16 mouse cellular contexts compared by ENCODE assay signal in genomic region chr5:142989167-142989566, GRCm38 (mm10). TPM values are rescaled to one million over a fixed set of nuclear protein-coding genes. Genes with fewer than 3 reads are reported as not detected.
DNase-seq lines count a peak whose midpoint lies in the region; ATAC-seq lines count a peak whose summit lies in the region.
"Had no signal": no experiment of that assay in that cellular context is flagged by ENCODE, and none has a peak within 500 bp of the region (broad histone marks: within the 10 kb centered on the region; RNA-seq: fewer than 3 reads in every experiment).

No protein-coding gene starts in this region.

- H3K4me2 ChIP-seq in embryonic facial prominence, embryonic 12.5 days (replicated peaks), result no peak overlapping the region
- H3K4me2 ChIP-seq in forebrain, embryonic 14.5 days (ENCODE audit: low read length), result no peak overlapping the region
- H3K4me2 ChIP-seq: forebrain, embryonic 13.5 days; heart, embryonic 13.5 days; hindbrain, embryonic 12.5 days; intestine, embryonic 15.5 days had no signal

- no peaks in the 10 kb centered on the region for H3K27me3 ChIP-seq in embryonic facial prominence, embryonic 12.5 days
- H3K27me3 ChIP-seq in embryonic facial prominence, embryonic 10.5 days (replicated peaks; ENCODE audit: low read depth, poor library complexity, severe bottlenecking), result no peaks in the 10 kb centered on the region
- no peaks in the 10 kb centered on the region for H3K27me3 ChIP-seq in forebrain, embryonic 14.5 days (replicated peaks; ENCODE audit: control insufficient read depth, insufficient read depth, low read length)
- H3K27me3 ChIP-seq: forebrain, embryonic 13.5 days; heart, embryonic 13.5 days; hindbrain, embryonic 12.5 days; intestine, embryonic 15.5 days had no signal

- H3K9ac ChIP-seq in embryonic facial prominence, embryonic 12.5 days, result no peak overlapping the region
- no peak overlapping the region for H3K9ac ChIP-seq in forebrain, embryonic 14.5 days (ENCODE audit: low read length)
- H3K9ac ChIP-seq: forebrain, embryonic 13.5 days; heart, embryonic 13.5 days; hindbrain, embryonic 12.5 days; intestine, embryonic 15.5 days had no signal

- WGBS in embryonic facial prominence, embryonic 12.5 days, result 77% methylated on average over 3 of the region's 3 CpGs
- WGBS in embryonic facial prominence, embryonic 10.5 days, result 85% methylated on average over 3 of the region's 3 CpGs
- 92% methylated on average over 3 of the region's 3 CpGs for WGBS in forebrain, embryonic 14.5 days

- no peaks in the 10 kb centered on the region for H3K4me1 ChIP-seq in embryonic facial prominence, embryonic 12.5 days
- no peaks in the 10 kb centered on the region for H3K4me1 ChIP-seq in embryonic facial prominence, embryonic 10.5 days
- no peaks in the 10 kb centered on the region for H3K4me1 ChIP-seq in forebrain, embryonic 14.5 days (ENCODE audit: control insufficient read depth, insufficient read depth, low read length)
- H3K4me1 ChIP-seq: forebrain, embryonic 13.5 days; hindbrain, embryonic 12.5 days; intestine, embryonic 15.5 days had no signal

- H3K9me3 ChIP-seq in embryonic facial prominence, embryonic 12.5 days, result no peaks in the 10 kb centered on the region
- H3K9me3 ChIP-seq in embryonic facial prominence, embryonic 10.5 days, result peaks cover 3% of the 10 kb centered on the region; the same call in 1 of the 2 replicates
- H3K9me3 ChIP-seq in forebrain, embryonic 14.5 days (replicated peaks; ENCODE audit: control insufficient read depth, low read length), result no peaks in the 10 kb centered on the region
- H3K9me3 ChIP-seq: G1E; heart, embryonic 13.5 days; intestine, embryonic 15.5 days had no signal

- ATAC-seq in embryonic facial prominence, embryonic 12.5 days (ENCODE audit: insufficient number of reproducible peaks, insufficient read depth, low FRiP score, low TSS enrichment), result no peak
- no peak for ATAC-seq in forebrain, embryonic 14.5 days
- ATAC-seq: forebrain, embryonic 13.5 days; intestine, embryonic 15.5 days had no signal

- no peak for DNase-seq in embryonic facial prominence, embryonic 10.5 days (ENCODE audit: low spot score)
- DNase-seq in 416B (ENCODE audit: low read depth) (peak; percentile 17), MN1 (ENCODE audit: low spot score) (peak; percentile 67)
- peak; percentile 46 for DNase-seq in fibroblast of lung, adult 2 months (ENCODE audit: low read depth)
- no peak for DNase-seq in forebrain, embryonic 14.5 days (ENCODE audit: low spot score)
- no peak for DNase-seq in embryo, embryonic 10 days (ENCODE audit: low spot score)
- DNase-seq: gastrocnemius, postnatal 36 days; heart, adult 11 months; heart, postnatal 36 days had no signal

- 0 out of 2 replicates have a peak overlapping the region, but pooled peaks have one; percentile 8 for H3K27ac ChIP-seq in embryonic facial prominence, embryonic 12.5 days
- H3K27ac ChIP-seq in embryonic facial prominence, embryonic 10.5 days (replicated peaks), result no peak overlapping the region
- H3K27ac ChIP-seq in forebrain, embryonic 14.5 days (ENCODE audit: low read depth, low read length), result no peak overlapping the region
- H3K27ac ChIP-seq: heart, embryonic 13.5 days; hindbrain, embryonic 12.5 days; hindbrain, postnatal 0 days; intestine, embryonic 15.5 days had no signal

- H3K36me3 ChIP-seq in embryonic facial prominence, embryonic 12.5 days, result peaks cover 42% of the 10 kb centered on the region
- H3K36me3 ChIP-seq in embryonic facial prominence, embryonic 10.5 days (replicated peaks), result peaks cover 46% of the 10 kb centered on the region
- H3K36me3 ChIP-seq in forebrain, embryonic 14.5 days (ENCODE audit: control insufficient read depth, insufficient read depth, low read length), result peaks cover 35% of the 10 kb centered on the region

- no peak overlapping the region for H3K4me3 ChIP-seq in embryonic facial prominence, embryonic 12.5 days
- no peak overlapping the region for H3K4me3 ChIP-seq in embryonic facial prominence, embryonic 10.5 days
- H3K4me3 ChIP-seq in forebrain, embryonic 14.5 days (ENCODE audit: low read depth, low read length), result no peak overlapping the region
- H3K4me3 ChIP-seq: forebrain, embryonic 13.5 days; heart, embryonic 13.5 days; hindbrain, embryonic 12.5 days; intestine, embryonic 15.5 days had no signal

RNA-seq across cellular contexts. Expression of gene Fscn1, which starts 29.0 kb away (rescaled TPM):
- polyA plus RNA-seq in embryonic facial prominence, embryonic 12.5 days (2016; fragmentation: Nextera tagmentation; extraction: Ambion mirVana), result 506 and 520 TPM in 2 replicates
- polyA plus RNA-seq in embryonic facial prominence, embryonic 10.5 days (2016; fragmentation: Nextera tagmentation; extraction: Ambion mirVana), result 759 and 790 TPM in 2 replicates
- polyA plus RNA-seq in forebrain, embryonic 14.5 days (2014; fragmentation: Nextera tagmentation; extraction: Ambion mirVana), result 477 and 560 TPM in 2 replicates
- polyA plus RNA-seq: G1E had no signal

Comparison
In these comparisons a context has a peak if more than half of its experiments do, and no peak if none do; other contexts are left out.
1. DNase-seq: peak in 416B (single experiment), MN1 (single experiment) and fibroblast of lung, adult 2 months (single experiment); none in embryonic facial prominence, embryonic 10.5 days (single experiment), forebrain, embryonic 14.5 days (single experiment) and embryo, embryonic 10 days (single experiment).